Mouse (Mus musculus): ENCODE results near the gene Vamp1. TPM values are rescaled to one million over a fixed set of nuclear protein-coding genes. Genes with fewer than 3 reads are reported as not detected.
A peak's percentile ranks its signal among the peaks of the same experiment; 100 is the strongest.

Vamp1 gene
- total and polyA plus RNA-seq, 3 experiments = 1.9 to 4.6 (median 3.1) TPM

DNA sequence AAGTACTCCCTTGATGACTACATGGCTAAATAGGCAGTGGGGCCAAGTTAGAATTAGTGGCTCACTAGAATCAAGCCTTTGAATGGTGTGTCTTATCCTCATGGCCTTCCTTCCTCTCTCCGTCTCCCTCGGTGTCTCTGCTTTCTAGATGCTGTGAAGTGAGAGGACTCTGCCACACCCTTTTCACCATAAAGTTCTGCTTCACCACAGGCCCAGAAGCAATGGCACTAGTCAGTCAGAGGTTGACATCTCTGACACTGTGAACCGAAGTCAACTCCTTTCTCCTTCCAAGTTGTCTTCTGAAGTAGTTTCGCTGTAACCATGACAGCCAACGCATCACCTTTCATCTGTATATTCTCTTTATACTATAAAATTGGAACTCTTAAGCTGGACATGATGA lies 24.2 kb downstream of the Vamp1 start (continued):
- TF ChIP-seq SMC3 (IDR thresholded peaks at IDR 0.05; ENCODE audit: low read depth, low read length) = no peak

DNA sequence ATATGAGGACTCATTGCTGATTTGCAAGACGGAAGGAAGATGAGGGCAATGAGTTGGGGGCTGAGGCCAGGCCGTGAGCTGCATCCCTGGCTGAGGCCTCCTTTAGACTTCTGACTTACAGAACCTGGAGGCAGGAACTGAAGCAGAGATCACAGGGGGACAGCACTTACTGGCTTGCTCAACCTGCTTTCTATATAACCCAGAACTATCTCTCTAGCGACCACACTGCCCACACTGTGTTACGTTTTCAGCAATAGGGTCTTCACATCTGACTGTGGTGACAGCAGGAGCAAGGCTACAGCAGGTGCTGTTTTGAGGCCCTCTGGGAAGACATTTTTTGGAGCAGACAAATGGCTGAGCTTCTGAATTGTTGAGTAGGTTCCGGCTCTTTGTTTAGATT lies 25.3 kb downstream of the Vamp1 start:
- peaks cover 8 to 59% of the 10 kb centered on the region in 2 experiments for H3K36me3 ChIP-seq (replicated peaks in 1 of 2; ENCODE audit: control insufficient read depth in 1 of 2, insufficient read depth in 1 of 2, low read length in 1 of 2)
- peaks cover 2 to 16% of the 10 kb centered on the region in 2 experiments; a peak in 3 of 4 replicates for H3K4me1 ChIP-seq (ENCODE audit: control insufficient read depth in 1 of 2, insufficient read depth in 2 of 2)
- H3K9ac ChIP-seq (ENCODE audit: insufficient read depth, low read depth) = no peak overlapping the region
- in situ Hi-C loops (cut with MboI; ENCODE audit: low pct_ligation_motif_present, low pct_unique_long_range_greater_than_20kb, low sequenced_read_pairs) = no loop called here
- dilution Hi-C loops (cut with MboI; ENCODE audit: extremely low pct_ligation_motif_present, extremely low pct_unique_long_range_greater_than_20kb, low sequenced_read_pairs) = no loop called here
- TF ChIP-seq NELFE (IDR thresholded peaks at IDR 0.05; ENCODE audit: low read depth, low read length) = no peak
- DNase-seq (ENCODE audit: extremely low read depth) = no peak
- no peaks in the 10 kb centered on the region for H3K79me2 ChIP-seq (replicated peaks; ENCODE audit: control insufficient read depth, extremely low read depth, insufficient read depth, poor library complexity, severe bottlenecking)
- H3K4me2 ChIP-seq (ENCODE audit: insufficient read depth, low read depth, poor library complexity, severe bottlenecking) = no peak overlapping the region
- H3K4me3 ChIP-seq (replicated peaks in 1 of 3; ENCODE audit: low read depth in 2 of 3, low read length in 2 of 3, poor library complexity in 1 of 3) = no peak overlapping the region
- no peaks in the 10 kb centered on the region for H3K9me3 ChIP-seq (replicated peaks; ENCODE audit: low read length)
- no peaks in the 10 kb centered on the region for H3K27me3 ChIP-seq (replicated peaks)
- no peak overlapping the region for H3K27ac ChIP-seq (ENCODE audit: insufficient read depth, low read depth)

DNA sequence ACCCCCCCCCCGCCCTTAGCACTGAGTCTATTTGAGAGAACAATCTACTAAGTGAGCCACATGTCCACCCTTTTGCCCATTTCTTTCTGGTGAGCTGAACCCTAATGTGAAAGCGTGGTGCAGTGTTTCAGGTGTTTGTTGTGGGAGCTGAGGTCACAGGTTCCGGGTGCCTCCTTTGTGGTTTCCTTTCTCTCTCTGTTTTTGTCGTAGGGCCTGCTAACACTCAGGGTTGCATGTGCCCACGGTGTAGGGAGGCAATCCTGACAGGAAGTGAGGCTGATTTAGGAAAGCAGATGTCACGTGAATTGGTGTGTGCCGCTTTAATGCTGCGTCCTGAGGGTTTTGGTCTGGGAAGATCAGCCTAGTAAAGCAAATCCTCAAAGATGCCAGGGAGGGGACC lies 26.2 kb downstream of the Vamp1 start:
- TF ChIP-seq TCF12 (IDR thresholded peaks at IDR 0.05; ENCODE audit: low read depth, low read length) (no peak), MAFK (IDR thresholded peaks at IDR 0.05; ENCODE audit: insufficient replicate concordance, low read length) (no peak), CHD1 (IDR thresholded peaks at IDR 0.05; ENCODE audit: low read depth, low read length) (no peak), BHLHE40 (IDR thresholded peaks at IDR 0.05; ENCODE audit: low read depth, low read length) (peak; percentile 32; the same call in 1 of the 2 replicates), ZC3H11A (IDR thresholded peaks at IDR 0.05; ENCODE audit: low read depth, low read length) (no peak), EP300 (IDR thresholded peaks at IDR 0.05; ENCODE audit: low read length) (no peak)
- no peak overlapping the region for H3K4me2 ChIP-seq (ENCODE audit: insufficient read depth, low read depth, poor library complexity, severe bottlenecking)
- H3K36me3 ChIP-seq (replicated peaks in 1 of 2; ENCODE audit: control insufficient read depth in 1 of 2, insufficient read depth in 1 of 2, low read length in 1 of 2) = peaks cover 8 to 50% of the 10 kb centered on the region in 2 experiments
- H3K27me3 ChIP-seq (replicated peaks) = no peaks in the 10 kb centered on the region
- no peaks in the 10 kb centered on the region for H3K79me2 ChIP-seq (replicated peaks; ENCODE audit: control insufficient read depth, extremely low read depth, insufficient read depth, poor library complexity, severe bottlenecking)
- no peak overlapping the region for H3K9ac ChIP-seq (ENCODE audit: insufficient read depth, low read depth)
- no peak overlapping the region for H3K4me3 ChIP-seq (replicated peaks in 1 of 3; ENCODE audit: low read depth in 2 of 3, low read length in 2 of 3, poor library complexity in 1 of 3)
- H3K4me1 ChIP-seq (ENCODE audit: control insufficient read depth in 1 of 2, insufficient read depth in 2 of 2) = peaks cover 2 to 16% of the 10 kb centered on the region in 2 experiments; a peak in 3 of 4 replicates
- no peak for DNase-seq (ENCODE audit: extremely low read depth)
- no peak overlapping the region for H3K27ac ChIP-seq (ENCODE audit: insufficient read depth, low read depth)
- H3K9me3 ChIP-seq (replicated peaks; ENCODE audit: low read length) = no peaks in the 10 kb centered on the region
- dilution Hi-C loops (cut with MboI; ENCODE audit: extremely low pct_ligation_motif_present, extremely low pct_unique_long_range_greater_than_20kb, low sequenced_read_pairs) = no loop called here
- in situ Hi-C loops (cut with MboI; ENCODE audit: low pct_ligation_motif_present, low pct_unique_long_range_greater_than_20kb, low sequenced_read_pairs) = no loop called here

DNA sequence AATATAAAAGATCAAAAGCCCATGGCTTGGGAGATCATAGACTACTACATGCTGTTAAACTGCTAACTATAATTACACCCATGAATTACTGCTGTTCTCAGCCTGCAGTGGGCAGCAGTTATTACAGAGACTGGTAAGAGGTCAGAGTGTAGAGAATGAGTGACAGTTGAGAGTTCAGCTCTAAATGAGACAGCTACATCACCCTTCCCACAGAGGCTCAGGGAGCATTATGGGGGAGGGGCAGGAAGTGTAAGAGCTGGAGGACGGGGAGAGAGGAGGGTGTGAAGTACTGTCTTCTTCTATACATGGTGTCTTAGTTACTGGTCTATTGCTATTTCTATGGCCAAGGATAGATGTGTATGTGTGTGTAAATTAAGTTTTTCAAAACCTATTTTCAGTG lies 29.2 kb downstream of the Vamp1 start:
- no peak overlapping the region for H3K9ac ChIP-seq (ENCODE audit: insufficient read depth, low read depth)
- in situ Hi-C loops (cut with MboI; ENCODE audit: low pct_ligation_motif_present, low pct_unique_long_range_greater_than_20kb, low sequenced_read_pairs) (no loop called here), dilution Hi-C loops (cut with MboI; ENCODE audit: extremely low pct_ligation_motif_present, extremely low pct_unique_long_range_greater_than_20kb, low sequenced_read_pairs) (no loop called here)
- H3K4me3 ChIP-seq (replicated peaks in 1 of 3; ENCODE audit: low read depth in 2 of 3, low read length in 2 of 3, poor library complexity in 1 of 3) = no peak overlapping the region
- no peaks in the 10 kb centered on the region for H3K27me3 ChIP-seq (replicated peaks)
- TF ChIP-seq BHLHE40 (IDR thresholded peaks at IDR 0.05; ENCODE audit: low read depth, low read length) (no peak), MXI1 (IDR thresholded peaks at IDR 0.05; ENCODE audit: low read depth, low read length) (no peak), IRF4 (IDR thresholded peaks at IDR 0.05; ENCODE audit: low read depth, low read length) (no peak), MEF2A (IDR thresholded peaks at IDR 0.05; ENCODE audit: borderline replicate concordance, low read depth, low read length) (no peak), NRF1 (IDR thresholded peaks at IDR 0.05; ENCODE audit: low read depth, low read length) (no peak), CTCF (conservative IDR thresholded peaks at IDR 0.05 in 1 of 2, IDR thresholded peaks at IDR 0.05 in 1 of 2; ENCODE audit: low read depth in 2 of 2, low read length in 2 of 2) (no peak), SMC3 (IDR thresholded peaks at IDR 0.05; ENCODE audit: low read depth, low read length) (no peak), SIN3A (IDR thresholded peaks at IDR 0.05; ENCODE audit: low read length) (no peak), HCFC1 (IDR thresholded peaks at IDR 0.05; ENCODE audit: low read depth, low read length) (no peak), ELF1 (IDR thresholded peaks at IDR 0.05; ENCODE audit: low read depth, low read length) (no peak), CHD1 (IDR thresholded peaks at IDR 0.05; ENCODE audit: low read depth, low read length) (no peak), USF2 (conservative IDR thresholded peaks at IDR 0.05; ENCODE audit: low read depth, low read length) (no peak), RAD21 (IDR thresholded peaks at IDR 0.05; ENCODE audit: low read depth, low read length) (no peak), MAX (IDR thresholded peaks at IDR 0.05; ENCODE audit: low read length) (no peak), ZKSCAN1 (IDR thresholded peaks at IDR 0.05; ENCODE audit: borderline replicate concordance, low read depth, low read length) (no peak), ZNF384 (IDR thresholded peaks at IDR 0.05; ENCODE audit: low read depth, low read length) (no peak)
- no peak overlapping the region for H3K4me2 ChIP-seq (ENCODE audit: insufficient read depth, low read depth, poor library complexity, severe bottlenecking)
- H3K9me3 ChIP-seq (replicated peaks; ENCODE audit: low read length) = no peaks in the 10 kb centered on the region
- H3K36me3 ChIP-seq (replicated peaks in 1 of 2; ENCODE audit: control insufficient read depth in 1 of 2, insufficient read depth in 1 of 2, low read length in 1 of 2) = peaks cover 6 to 27% of the 10 kb centered on the region in 2 experiments
- peaks cover 2 to 3% of the 10 kb centered on the region in 2 experiments; a peak in 3 of 4 replicates for H3K4me1 ChIP-seq (ENCODE audit: control insufficient read depth in 1 of 2, insufficient read depth in 2 of 2)
- H3K79me2 ChIP-seq (replicated peaks; ENCODE audit: control insufficient read depth, extremely low read depth, insufficient read depth, poor library complexity, severe bottlenecking) = no peaks in the 10 kb centered on the region
- no peak overlapping the region for H3K27ac ChIP-seq (ENCODE audit: insufficient read depth, low read depth)
- DNase-seq (ENCODE audit: extremely low read depth) = no peak

Data from CH12.LX (cell line).